Comparison of ENCODE assay signal across 8 mouse cellular contexts in genomic region chr7:141435129-141435855, GRCm38 (mm10). TPM values are rescaled to one million over a fixed set of nuclear protein-coding genes. Genes with fewer than 3 reads are reported as not detected.
A peak's percentile ranks its signal among the peaks of the same experiment; 100 is the strongest.
DNase-seq lines count a peak whose midpoint lies in the region; ATAC-seq and TF ChIP-seq lines count a peak whose summit lies in the region.

No protein-coding gene starts in this region.

- no peaks in the 10 kb centered on the region for H3K27me3 ChIP-seq in forebrain, embryonic 10.5 days (ENCODE audit: poor library complexity, severe bottlenecking)
- H3K27me3 ChIP-seq in hindbrain, embryonic 11.5 days (ENCODE audit: control insufficient read depth, insufficient read depth, low read length) = no peaks in the 10 kb centered on the region
- H3K27me3 ChIP-seq in limb, embryonic 13.5 days = no peaks in the 10 kb centered on the region
- no peaks in the 10 kb centered on the region for H3K27me3 ChIP-seq in midbrain, embryonic 13.5 days
- H3K27me3 ChIP-seq in splenic B cell, adult 2 months (ENCODE audit: control insufficient read depth, insufficient read depth, low read length, poor library complexity, severe bottlenecking) = no peaks in the 10 kb centered on the region

- WGBS in forebrain, embryonic 10.5 days = 6% methylated on average over 17 of the region's 17 CpGs
- 6% methylated on average over 16 of the region's 17 CpGs for WGBS in hindbrain, embryonic 11.5 days
- WGBS in limb, embryonic 13.5 days = 6% methylated on average over 17 of the region's 17 CpGs
- WGBS in midbrain, embryonic 13.5 days = 5% methylated on average over 17 of the region's 17 CpGs

- peak overlapping the region; percentile 67 for H3K9ac ChIP-seq in hindbrain, embryonic 11.5 days (ENCODE audit: low read depth, low read length)
- peak overlapping the region; percentile 72 for H3K9ac ChIP-seq in limb, embryonic 13.5 days
- H3K9ac ChIP-seq in midbrain, embryonic 13.5 days (replicated peaks) = peak overlapping the region; percentile 83

- peak; percentile 22; the same call in 1 of the 2 replicates for ATAC-seq in hindbrain, embryonic 11.5 days (ENCODE audit: low FRiP score)
- ATAC-seq in limb, embryonic 13.5 days (ENCODE audit: low FRiP score, low read depth) = no peak
- ATAC-seq in midbrain, embryonic 13.5 days = peak; percentile 10; the same call in 1 of the 2 replicates

- peak; percentile 57 for DNase-seq in gastrocnemius, adult 18-20 months (ENCODE audit: low spot score)
- DNase-seq in gastrocnemius, adult 8-10 months (ENCODE audit: low spot score in 2 of 2) = no peak
- DNase-seq in brain, embryonic 14.5 days (ENCODE audit: low read depth) = peak; percentile 73
- DNase-seq in forebrain, embryonic 10.5 days (ENCODE audit: extremely low spot score, low spot score) = peak; percentile 56
- DNase-seq in hindbrain, embryonic 11.5 days (ENCODE audit: low spot score) = peak; percentile 56
- DNase-seq in splenic B cell, adult 2 months (ENCODE audit: low read depth, low spot score) = peak; percentile 76

- H3K4me1 ChIP-seq in forebrain, embryonic 10.5 days = peaks cover 63% of the 10 kb centered on the region
- H3K4me1 ChIP-seq in hindbrain, embryonic 11.5 days (replicated peaks; ENCODE audit: control insufficient read depth, insufficient read depth, low read length) = peaks cover 18% of the 10 kb centered on the region
- peaks cover 40% of the 10 kb centered on the region for H3K4me1 ChIP-seq in limb, embryonic 13.5 days
- peaks cover 58% of the 10 kb centered on the region for H3K4me1 ChIP-seq in midbrain, embryonic 13.5 days (replicated peaks)

- peak overlapping the region; percentile 51 for H3K4me2 ChIP-seq in hindbrain, embryonic 11.5 days (replicated peaks; ENCODE audit: low read depth, low read length)
- H3K4me2 ChIP-seq in limb, embryonic 13.5 days (replicated peaks) = peak overlapping the region; percentile 90
- peak overlapping the region; percentile 93 for H3K4me2 ChIP-seq in midbrain, embryonic 13.5 days (replicated peaks)

- H3K4me3 ChIP-seq in forebrain, embryonic 10.5 days = peak overlapping the region; percentile 72
- peak overlapping the region; percentile 47 for H3K4me3 ChIP-seq in hindbrain, embryonic 11.5 days (ENCODE audit: low read depth, low read length)
- peak overlapping the region; percentile 55 for H3K4me3 ChIP-seq in limb, embryonic 13.5 days
- H3K4me3 ChIP-seq in midbrain, embryonic 13.5 days (replicated peaks) = peak overlapping the region; percentile 64

- H3K9me3 ChIP-seq in forebrain, embryonic 10.5 days = no peaks in the 10 kb centered on the region
- no peaks in the 10 kb centered on the region for H3K9me3 ChIP-seq in hindbrain, embryonic 11.5 days (ENCODE audit: control insufficient read depth, low read length)
- H3K9me3 ChIP-seq in limb, embryonic 13.5 days = no peaks in the 10 kb centered on the region
- H3K9me3 ChIP-seq in midbrain, embryonic 13.5 days = no peaks in the 10 kb centered on the region

- H3K27ac ChIP-seq in forebrain, embryonic 10.5 days = peak overlapping the region; percentile 86
- peak overlapping the region; percentile 74 for H3K27ac ChIP-seq in hindbrain, embryonic 11.5 days (ENCODE audit: low read depth, low read length)
- 0 out of 2 replicates have a peak overlapping the region, but pooled peaks have one; percentile 3 for H3K27ac ChIP-seq in limb, embryonic 13.5 days
- H3K27ac ChIP-seq in midbrain, embryonic 13.5 days = peak overlapping the region; percentile 87

- TF ChIP-seq POLR2A in brain, embryonic 14.5 days (IDR thresholded peaks at IDR 0.05; ENCODE audit: borderline replicate concordance, extremely low read depth, insufficient read depth, insufficient read length, poor library complexity, severe bottlenecking) = no peak

- TF ChIP-seq CTCF in brain, embryonic 14.5 days (IDR thresholded peaks at IDR 0.05; ENCODE audit: borderline replicate concordance, extremely low read depth, insufficient read depth, insufficient read length) = no peak

- peaks cover 65% of the 10 kb centered on the region for H3K36me3 ChIP-seq in forebrain, embryonic 10.5 days (replicated peaks)
- H3K36me3 ChIP-seq in hindbrain, embryonic 11.5 days (ENCODE audit: control insufficient read depth, insufficient read depth, low read length) = 0 out of 2 replicates have a peak, but pooled peaks cover 5% of the 10 kb centered on the region
- peaks cover 60% of the 10 kb centered on the region for H3K36me3 ChIP-seq in limb, embryonic 13.5 days
- peaks cover 46% of the 10 kb centered on the region for H3K36me3 ChIP-seq in midbrain, embryonic 13.5 days
- peaks cover 5% of the 10 kb centered on the region for H3K36me3 ChIP-seq in splenic B cell, adult 2 months (ENCODE audit: control insufficient read depth, insufficient read depth, low read length, poor library complexity, severe bottlenecking)

RNA-seq across cellular contexts. Expression of gene Slc25a22, which starts 2.4 kb away (rescaled TPM):
- 10 to 100 TPM; 18.2 to 21.3 TPM for total RNA-seq in gastrocnemius, adult 18-20 months (2021)
- total RNA-seq in gastrocnemius, adult 8-10 months (2022) = 10 to 100 TPM; 14.5 to 19.5 (median 14.7) TPM
- 145 and 205 TPM in 2 replicates for polyA plus RNA-seq in brain, embryonic 14.5 days (2012; rRNA removed)
- 46.8 and 49.6 TPM in 2 replicates for polyA plus RNA-seq in forebrain, embryonic 10.5 days (2016; fragmentation: Nextera tagmentation; extraction: Ambion mirVana)
- 33.9 and 36.6 TPM in 2 replicates for polyA plus RNA-seq in hindbrain, embryonic 11.5 days (2014; fragmentation: Nextera tagmentation; extraction: Ambion mirVana)
- 38.8 and 39.3 TPM in 2 replicates for polyA plus RNA-seq in limb, embryonic 13.5 days (2015; fragmentation: Nextera tagmentation; extraction: Ambion mirVana)
- polyA plus RNA-seq in midbrain, embryonic 13.5 days (2015; fragmentation: Nextera tagmentation; extraction: Ambion mirVana) = 71.3 and 72.1 TPM in 2 replicates

RNA-seq across cellular contexts. Expression of gene Cend1, which starts 6.0 kb away (rescaled TPM):
- total RNA-seq in gastrocnemius, adult 18-20 months (2021) = under 1 TPM; 0.39 to 0.47 TPM
- total RNA-seq in gastrocnemius, adult 8-10 months (2022) = under 1 TPM in 2 of 4 experiments, not detected in 2; 0.16 to 0.48 TPM
- polyA plus RNA-seq in brain, embryonic 14.5 days (2012; rRNA removed) = 24.3 and 54.4 TPM in 2 replicates
- 7.7 and 8.7 TPM in 2 replicates for polyA plus RNA-seq in forebrain, embryonic 10.5 days (2016; fragmentation: Nextera tagmentation; extraction: Ambion mirVana)
- 6.8 and 7.2 TPM in 2 replicates for polyA plus RNA-seq in hindbrain, embryonic 11.5 days (2014; fragmentation: Nextera tagmentation; extraction: Ambion mirVana)
- 5.1 and 5.2 TPM in 2 replicates for polyA plus RNA-seq in limb, embryonic 13.5 days (2015; fragmentation: Nextera tagmentation; extraction: Ambion mirVana)
- 43.6 and 44.0 TPM in 2 replicates for polyA plus RNA-seq in midbrain, embryonic 13.5 days (2015; fragmentation: Nextera tagmentation; extraction: Ambion mirVana)

RNA-seq across cellular contexts. Expression of gene Pidd1, which starts 8.5 kb away (rescaled TPM):
- total RNA-seq in gastrocnemius, adult 18-20 months (2021) = under 1 TPM; 0.09 to 0.14 TPM
- total RNA-seq in gastrocnemius, adult 8-10 months (2022) = under 1 TPM; 0.07 to 0.51 (median 0.19) TPM
- 16.0 and 23.9 TPM in 2 replicates for polyA plus RNA-seq in brain, embryonic 14.5 days (2012; rRNA removed)
- 24.9 and 26.4 TPM in 2 replicates for polyA plus RNA-seq in forebrain, embryonic 10.5 days (2016; fragmentation: Nextera tagmentation; extraction: Ambion mirVana)
- 8.3 and 8.6 TPM in 2 replicates for polyA plus RNA-seq in hindbrain, embryonic 11.5 days (2014; fragmentation: Nextera tagmentation; extraction: Ambion mirVana)
- 11.7 and 12.0 TPM in 2 replicates for polyA plus RNA-seq in limb, embryonic 13.5 days (2015; fragmentation: Nextera tagmentation; extraction: Ambion mirVana)
- polyA plus RNA-seq in midbrain, embryonic 13.5 days (2015; fragmentation: Nextera tagmentation; extraction: Ambion mirVana) = 6.3 and 7.1 TPM in 2 replicates

RNA-seq across cellular contexts. Expression of gene Rplp2, which starts 11.9 kb away (rescaled TPM):
- total RNA-seq in gastrocnemius, adult 18-20 months (2021) = 100 to 1,000 TPM; 526 to 630 TPM
- total RNA-seq in gastrocnemius, adult 8-10 months (2022) = 100 to 1,000 TPM; 719 to 844 (median 773) TPM
- 705 and 779 TPM in 2 replicates for polyA plus RNA-seq in brain, embryonic 14.5 days (2012; rRNA removed)
- 1,198 and 1,216 TPM in 2 replicates for polyA plus RNA-seq in forebrain, embryonic 10.5 days (2016; fragmentation: Nextera tagmentation; extraction: Ambion mirVana)
- 870 and 939 TPM in 2 replicates for polyA plus RNA-seq in hindbrain, embryonic 11.5 days (2014; fragmentation: Nextera tagmentation; extraction: Ambion mirVana)
- 1,214 and 1,220 TPM in 2 replicates for polyA plus RNA-seq in limb, embryonic 13.5 days (2015; fragmentation: Nextera tagmentation; extraction: Ambion mirVana)
- 787 and 794 TPM in 2 replicates for polyA plus RNA-seq in midbrain, embryonic 13.5 days (2015; fragmentation: Nextera tagmentation; extraction: Ambion mirVana)

RNA-seq across cellular contexts. Expression of gene Pnpla2, which starts 19.7 kb away (rescaled TPM):
- total RNA-seq in gastrocnemius, adult 18-20 months (2021) = 100 to 1,000 TPM; 288 to 309 TPM
- total RNA-seq in gastrocnemius, adult 8-10 months (2022) = 100 to 1,000 TPM; 250 to 384 (median 284) TPM
- 19.3 and 19.8 TPM in 2 replicates for polyA plus RNA-seq in brain, embryonic 14.5 days (2012; rRNA removed)
- 15.9 and 18.2 TPM in 2 replicates for polyA plus RNA-seq in forebrain, embryonic 10.5 days (2016; fragmentation: Nextera tagmentation; extraction: Ambion mirVana)
- polyA plus RNA-seq in hindbrain, embryonic 11.5 days (2014; fragmentation: Nextera tagmentation; extraction: Ambion mirVana) = 13.7 and 14.2 TPM in 2 replicates
- polyA plus RNA-seq in limb, embryonic 13.5 days (2015; fragmentation: Nextera tagmentation; extraction: Ambion mirVana) = 13.9 and 14.7 TPM in 2 replicates
- 16.2 and 19.2 TPM in 2 replicates for polyA plus RNA-seq in midbrain, embryonic 13.5 days (2015; fragmentation: Nextera tagmentation; extraction: Ambion mirVana)

Comparison
In these comparisons a context has a peak if more than half of its experiments do, and no peak if none do; other contexts are left out.
1. DNase-seq: peak in gastrocnemius, adult 18-20 months (single experiment), brain, embryonic 14.5 days (single experiment), forebrain, embryonic 10.5 days (single experiment), hindbrain, embryonic 11.5 days (single experiment) and splenic B cell, adult 2 months (single experiment); none in gastrocnemius, adult 8-10 months (0 of 2).
2. H3K27ac ChIP-seq: peak in every context shown above with its lines; median percentile 87 in midbrain, embryonic 13.5 days; 86 in forebrain, embryonic 10.5 days; 74 in hindbrain, embryonic 11.5 days; 3 in limb, embryonic 13.5 days.
3. Peak in every context shown above with its lines, with median percentiles within 50 percentile points of each other: H3K4me3 ChIP-seq, H3K4me2 ChIP-seq and H3K9ac ChIP-seq.